Mouse (Mus musculus) fibroblast of lung, adult 2 months (primary cell): ENCODE measurements around the gene Sgms2.

Experiments used
- DNase-seq: peaks from one replicate; pipeline ENCODE4 v3.0.0-alpha.2; 2011; ENCODE audit warnings: low read depth

The Sgms2 gene

DNA sequence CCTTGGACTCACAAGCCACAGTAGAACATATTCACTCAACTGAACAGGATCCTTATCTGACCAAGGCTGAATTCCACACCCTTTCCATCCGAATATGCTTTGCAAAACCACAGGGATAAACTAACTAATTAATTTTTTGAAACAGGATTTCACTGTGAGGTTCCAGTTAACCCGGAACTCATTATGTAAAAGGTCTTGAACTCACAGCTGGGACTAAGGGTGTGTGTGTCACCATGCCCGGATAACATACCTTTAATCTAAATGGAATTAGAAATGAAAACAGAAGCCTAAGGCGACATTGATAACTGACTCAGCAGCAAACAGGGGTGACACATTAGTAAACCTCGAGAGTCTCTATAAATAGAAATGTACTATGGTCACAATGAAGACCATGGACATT lies 5.8 kb downstream of the Sgms2 start:
- no peak for DNase-seq

DNA sequence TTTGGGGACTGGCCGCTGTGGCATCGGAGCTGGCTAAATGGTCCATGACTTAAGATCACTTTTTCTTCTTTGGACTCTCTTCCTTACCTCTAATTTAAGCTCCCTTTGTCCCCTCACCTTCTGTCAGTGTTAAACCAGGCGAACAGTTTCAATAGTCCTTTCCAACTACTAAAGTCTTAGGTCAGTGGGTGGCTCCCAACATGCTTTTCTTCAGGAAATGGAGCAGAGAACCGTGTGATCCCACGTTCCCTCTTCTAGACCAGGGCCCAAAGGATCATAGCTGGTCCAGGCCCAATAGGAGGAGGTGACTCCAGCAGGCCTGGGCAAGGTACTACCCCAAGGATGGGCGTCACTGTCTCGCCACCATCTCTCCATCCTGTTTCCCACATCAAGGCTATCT lies 7.6 kb downstream of the Sgms2 start:
- DNase-seq, result no peak

DNA sequence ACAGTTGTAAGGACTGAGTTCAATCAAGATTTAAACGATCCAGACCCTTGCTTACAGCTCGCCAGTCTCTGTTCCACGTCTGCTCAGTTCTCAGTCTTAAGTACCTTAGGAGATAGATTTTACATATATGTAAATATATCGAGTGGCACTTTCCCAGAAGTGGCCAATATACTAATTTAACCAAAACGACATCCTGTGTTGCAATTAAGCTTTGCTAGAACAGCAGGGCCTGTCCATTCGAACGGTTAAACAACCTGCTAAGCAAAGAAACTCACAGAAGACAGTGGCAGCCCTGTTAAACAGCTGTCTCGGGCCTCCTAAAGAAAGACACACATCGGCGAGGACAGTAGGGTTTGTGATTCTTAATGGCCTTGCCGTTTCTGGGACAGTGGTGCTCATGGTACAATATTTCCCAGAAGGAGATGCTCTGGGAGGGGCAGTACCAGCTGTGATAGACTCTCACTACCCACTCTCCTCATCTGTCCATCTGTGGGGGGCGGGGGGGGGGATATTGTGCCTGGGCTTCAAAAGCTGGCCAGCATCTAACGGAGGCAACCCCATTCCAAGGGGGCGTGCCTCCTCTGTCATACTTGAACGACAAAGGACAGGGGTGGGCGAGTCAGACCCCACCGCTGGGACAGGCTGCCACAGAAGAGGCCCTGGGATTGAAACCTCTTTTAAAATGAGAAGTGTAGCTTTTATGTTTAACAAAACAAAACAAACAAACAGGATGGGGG lies 9.1 kb downstream of the Sgms2 start:
- no peak for DNase-seq

DNA sequence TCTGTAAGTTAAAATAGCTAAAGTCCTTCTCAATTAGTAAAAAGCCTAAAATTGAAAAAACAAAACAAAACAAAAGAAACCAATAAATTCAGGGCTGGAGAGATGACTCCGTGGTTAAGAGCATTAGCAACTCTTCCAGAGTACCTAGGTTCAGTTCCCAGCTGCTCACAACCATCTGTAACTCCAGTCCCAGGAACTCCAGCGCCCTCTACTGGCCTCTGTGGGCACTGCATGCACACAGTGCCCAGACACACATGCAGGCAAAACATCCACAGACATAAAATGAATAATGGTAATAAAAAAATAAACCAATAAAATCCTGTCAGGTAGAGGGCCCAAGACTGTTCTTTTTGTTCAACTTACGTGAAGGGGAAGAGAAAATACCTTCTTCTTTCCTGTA lies 10.6 kb downstream of the Sgms2 start:
- no peak for DNase-seq

DNA sequence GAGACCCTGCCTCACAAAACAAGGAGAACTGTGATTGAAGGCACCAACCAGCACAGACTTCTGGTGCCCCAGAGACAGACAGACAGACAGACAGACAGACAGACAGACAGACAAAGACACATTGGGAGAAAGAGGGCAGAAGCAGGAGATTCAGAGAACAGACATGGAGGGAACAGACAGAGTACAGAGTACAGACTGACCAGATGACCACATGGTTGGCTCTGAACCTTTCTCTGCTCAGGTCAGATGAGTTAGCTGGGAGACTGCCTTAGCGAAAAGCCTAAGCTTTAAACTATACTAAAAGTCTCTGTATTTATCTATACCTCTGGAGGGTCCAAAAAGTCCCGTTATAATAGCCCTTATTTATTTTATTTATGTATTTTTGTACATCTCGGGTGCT lies 11.8 kb downstream of the Sgms2 start:
- DNase-seq, result no peak

DNA sequence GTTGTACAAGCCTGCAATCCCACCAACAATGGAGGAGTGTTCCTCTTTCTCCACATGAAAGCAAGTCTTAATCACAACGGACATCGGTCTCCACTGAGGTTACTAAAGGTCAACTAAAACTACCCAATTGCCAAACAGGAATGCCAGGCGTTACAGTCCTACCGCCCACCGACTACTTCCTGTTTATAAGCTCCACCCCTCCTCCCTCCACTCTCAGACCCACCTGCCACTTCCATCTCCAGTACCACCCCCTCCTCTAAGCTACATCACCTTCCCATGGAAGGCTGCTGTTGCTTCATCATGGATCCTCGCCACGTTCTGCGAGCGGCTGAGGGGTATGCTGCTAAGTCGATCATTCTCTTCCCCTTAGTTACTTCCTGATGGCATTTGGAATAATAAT lies 15.2 kb downstream of the Sgms2 start:
- DNase-seq, result no peak

DNA sequence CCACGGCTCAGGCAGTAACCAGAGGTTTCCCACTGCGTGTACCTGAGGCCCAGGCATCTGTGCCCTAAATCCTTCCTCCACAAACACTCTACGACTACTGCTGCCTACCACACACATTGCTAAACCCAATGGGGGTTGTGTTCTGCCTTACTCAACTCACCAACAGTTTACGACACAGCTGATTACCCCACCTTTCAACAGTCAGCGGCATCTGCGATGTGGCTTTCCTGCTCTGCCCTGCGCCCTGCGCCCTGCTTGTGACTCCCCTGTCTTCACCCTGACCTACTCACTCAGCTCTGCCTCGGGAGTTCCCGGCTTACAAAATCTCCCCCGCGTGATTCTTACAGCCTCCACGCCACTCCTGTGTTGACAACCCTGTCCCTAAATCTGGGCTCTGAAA lies 16.7 kb downstream of the Sgms2 start:
- no peak for DNase-seq

DNA sequence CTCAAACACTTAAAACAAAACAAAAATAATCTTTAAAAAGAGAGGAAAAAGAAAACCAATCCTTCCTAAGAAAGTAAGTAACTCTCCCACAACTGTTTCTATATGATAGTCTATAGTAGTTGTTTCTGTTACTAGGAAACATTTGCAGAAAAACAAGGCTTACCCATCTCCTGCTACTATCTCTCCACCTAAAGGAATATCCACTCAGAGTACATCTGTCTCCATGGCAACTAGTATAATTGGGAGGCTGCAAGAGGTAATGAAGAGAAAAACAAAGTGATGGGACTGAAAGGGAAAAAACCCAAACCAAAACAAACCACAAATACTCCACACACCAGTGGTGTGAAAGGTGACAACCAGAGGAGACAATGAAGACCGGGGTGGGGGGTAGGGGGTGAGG lies 17.7 kb downstream of the Sgms2 start:
- DNase-seq, result no peak

DNA sequence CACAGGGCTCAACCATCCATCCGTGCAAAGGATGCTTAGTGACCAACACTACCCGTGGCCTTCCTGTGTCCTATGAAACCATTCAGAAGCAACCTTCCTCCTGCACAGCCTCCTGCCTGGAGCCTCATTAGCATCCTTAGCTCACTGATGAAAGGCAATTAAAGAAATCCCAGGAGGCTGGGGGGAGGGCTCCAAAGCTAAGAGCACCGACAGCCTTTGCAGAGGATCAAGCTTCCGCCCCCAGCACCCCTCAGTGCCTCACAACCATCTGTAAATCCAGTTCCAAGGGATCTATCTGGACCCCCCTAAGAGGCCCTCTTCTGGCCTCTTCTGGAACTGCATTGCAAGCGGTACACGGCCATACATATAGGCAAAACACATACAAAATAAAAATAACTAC lies 19.4 kb downstream of the Sgms2 start:
- DNase-seq, result no peak

DNA sequence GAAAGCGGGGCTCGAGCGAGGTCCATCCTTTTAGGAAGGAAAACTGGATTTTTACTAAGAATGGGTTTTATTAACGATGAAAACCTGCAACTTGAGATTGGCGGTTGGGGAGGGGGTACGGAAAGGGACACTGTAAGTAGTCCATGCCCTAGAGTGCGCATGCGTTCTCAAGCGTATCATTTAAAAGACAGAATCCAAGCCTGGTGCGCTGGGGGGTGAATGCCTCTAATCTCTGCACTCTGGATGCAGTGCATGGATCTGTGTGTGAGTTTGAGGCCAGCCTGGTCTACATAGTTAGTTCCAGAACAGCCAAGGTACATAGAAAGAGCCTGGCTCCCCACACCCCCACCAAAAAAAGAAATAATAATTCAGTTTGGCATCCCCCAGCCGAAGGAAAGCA lies 19.8 kb downstream of the Sgms2 start:
- no peak for DNase-seq

DNA sequence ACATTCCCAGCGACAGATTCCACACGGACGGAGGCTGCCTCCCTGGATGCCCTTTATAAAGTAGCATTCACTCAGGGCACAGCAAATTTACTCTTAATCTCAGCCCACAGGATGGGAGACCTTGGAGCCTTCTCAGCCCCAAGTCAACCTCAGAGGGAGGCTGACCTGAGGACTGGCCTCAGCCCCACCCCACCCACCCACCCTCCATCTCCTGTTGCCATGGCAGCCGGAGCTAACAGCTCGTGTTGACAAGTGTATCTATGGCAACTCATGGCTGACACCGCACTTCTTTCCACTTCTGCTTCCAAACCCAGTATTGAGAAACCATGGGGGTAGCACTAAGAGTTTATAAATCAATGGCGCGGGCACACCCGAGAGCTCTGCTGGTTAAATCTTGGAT lies 20.4 kb downstream of the Sgms2 start:
- no peak for DNase-seq

DNA sequence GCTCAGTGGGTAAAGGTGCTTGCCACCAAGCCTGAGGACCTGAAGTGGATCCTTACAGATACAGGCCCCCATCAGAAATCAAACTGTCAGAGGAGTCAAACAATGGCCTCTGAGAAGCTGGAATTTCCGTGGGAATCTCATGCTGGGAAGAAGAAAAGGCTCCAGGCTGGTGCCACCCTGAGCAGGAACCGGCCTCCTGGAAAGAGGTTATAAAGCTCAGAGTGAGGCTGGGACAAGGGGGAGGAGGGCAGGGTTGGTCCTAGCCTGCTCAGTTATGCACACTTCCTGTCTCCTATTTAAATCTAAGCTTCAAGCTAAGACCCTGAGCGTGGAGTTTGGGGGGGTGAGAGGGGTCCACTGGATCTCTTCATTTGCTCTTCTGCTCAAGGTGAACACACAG lies 21.6 kb downstream of the Sgms2 start:
- no peak for DNase-seq

DNA sequence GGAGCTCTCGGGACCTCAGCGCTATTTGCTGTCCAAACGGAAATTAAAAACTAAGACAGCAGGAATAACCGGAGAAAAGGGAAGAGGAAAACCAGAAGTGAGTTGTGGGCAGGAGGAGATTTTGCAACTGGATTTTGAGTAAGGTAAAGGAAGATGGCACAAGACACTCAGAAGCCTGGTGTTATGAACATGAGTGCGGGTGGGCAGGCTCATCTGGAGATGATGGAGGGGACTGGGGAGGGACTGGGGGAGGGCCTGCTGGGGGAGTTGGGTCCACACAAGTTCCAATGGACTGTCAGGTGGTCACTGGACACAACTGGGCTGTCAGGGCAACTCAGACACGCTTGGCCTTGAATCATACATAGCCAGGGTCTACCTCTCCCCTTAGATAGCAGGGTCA lies 24.8 kb downstream of the Sgms2 start:
- DNase-seq, result no peak

DNA sequence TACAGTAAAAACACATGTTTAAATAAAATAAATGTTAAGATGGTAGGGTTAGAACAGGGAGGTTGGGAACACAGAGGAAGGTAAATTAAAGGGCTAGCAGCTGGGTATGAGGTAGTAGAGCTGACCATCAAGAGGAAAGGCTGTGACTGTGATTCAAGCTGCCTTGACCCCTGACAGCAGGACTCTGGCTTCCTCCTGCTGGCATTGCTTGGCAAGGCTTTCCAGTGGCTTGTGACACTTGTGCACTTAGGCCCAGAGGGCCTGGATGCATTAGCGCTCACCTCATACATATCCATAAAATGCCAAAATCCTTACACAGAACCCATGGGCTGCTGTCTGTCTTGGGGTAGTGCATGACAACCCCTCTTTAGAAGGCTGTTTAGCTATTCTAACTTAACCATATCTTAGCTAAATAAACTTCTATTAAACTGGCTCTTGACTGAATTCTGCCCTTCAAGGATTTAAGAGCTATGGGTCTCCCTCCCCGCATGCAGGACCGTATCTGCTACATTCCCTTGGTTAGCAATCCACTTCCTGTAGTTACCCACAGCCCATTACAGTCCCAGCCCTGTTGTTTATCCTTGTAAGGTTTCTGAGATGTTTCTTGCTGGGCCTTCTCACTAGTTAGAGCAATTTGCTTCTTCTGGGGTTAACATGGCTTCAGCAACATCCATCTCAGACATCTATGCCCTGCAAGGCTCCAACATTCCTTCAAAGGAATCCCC lies 25.5 kb downstream of the Sgms2 start:
- no peak for DNase-seq

DNA sequence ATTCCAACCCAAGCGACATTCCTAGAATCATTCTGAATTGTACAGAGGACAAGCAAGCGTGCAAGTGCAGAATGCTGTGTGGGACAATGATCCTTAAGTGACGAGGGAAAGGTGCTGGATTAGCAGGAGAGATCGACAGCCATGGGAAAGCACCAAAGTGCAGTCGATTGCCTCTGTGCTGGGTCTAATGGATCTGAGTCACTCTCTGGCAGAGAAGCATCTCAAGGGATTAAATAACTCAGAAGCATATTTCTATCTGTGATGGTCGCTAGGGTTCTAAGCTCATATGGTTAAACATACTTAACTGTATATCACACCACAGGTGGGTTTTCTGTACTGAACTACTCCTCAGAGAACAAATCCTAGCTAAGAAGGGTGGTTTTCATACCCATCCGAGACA lies 118.2 kb downstream of the Sgms2 start:
- no peak for DNase-seq

DNA sequence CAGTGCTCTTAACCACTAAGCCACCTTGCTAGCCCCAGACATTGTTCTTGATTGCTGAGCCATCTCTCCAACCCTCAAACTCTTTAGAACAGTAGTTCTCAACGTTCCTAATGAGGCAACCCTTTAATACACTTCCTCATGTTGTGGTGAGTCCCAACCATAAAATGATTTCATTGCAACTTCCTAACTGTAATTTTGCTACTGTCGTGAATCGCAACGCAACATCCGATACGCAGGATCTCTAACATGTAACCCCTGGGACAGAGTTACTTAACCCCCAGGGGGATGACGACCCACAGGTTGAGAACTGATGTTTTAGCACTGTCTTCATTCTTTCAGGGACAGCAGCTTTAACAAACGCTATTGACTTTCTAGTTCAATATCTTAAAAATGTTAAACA lies 122.5 kb downstream of the Sgms2 start:
- no peak for DNase-seq

DNA sequence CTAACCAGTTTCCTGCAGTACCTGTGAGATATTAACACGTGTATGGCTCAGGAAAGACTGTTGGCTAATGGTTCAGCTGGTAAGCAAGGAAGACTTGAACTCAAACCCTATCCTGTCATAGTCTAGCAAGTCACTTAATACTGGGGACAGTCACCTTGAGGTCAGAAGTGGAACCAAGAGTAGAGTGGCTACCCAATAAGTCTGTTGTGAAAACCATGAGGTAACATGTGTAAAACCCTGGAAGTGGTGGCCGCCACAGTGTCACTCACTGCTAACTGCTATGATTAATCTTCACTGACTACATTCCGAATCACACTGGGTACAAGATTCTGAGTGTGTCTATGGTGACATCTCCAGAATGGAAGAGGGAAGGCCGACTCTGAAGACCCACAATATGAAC lies 123.8 kb downstream of the Sgms2 start:
- no peak for DNase-seq

DNA sequence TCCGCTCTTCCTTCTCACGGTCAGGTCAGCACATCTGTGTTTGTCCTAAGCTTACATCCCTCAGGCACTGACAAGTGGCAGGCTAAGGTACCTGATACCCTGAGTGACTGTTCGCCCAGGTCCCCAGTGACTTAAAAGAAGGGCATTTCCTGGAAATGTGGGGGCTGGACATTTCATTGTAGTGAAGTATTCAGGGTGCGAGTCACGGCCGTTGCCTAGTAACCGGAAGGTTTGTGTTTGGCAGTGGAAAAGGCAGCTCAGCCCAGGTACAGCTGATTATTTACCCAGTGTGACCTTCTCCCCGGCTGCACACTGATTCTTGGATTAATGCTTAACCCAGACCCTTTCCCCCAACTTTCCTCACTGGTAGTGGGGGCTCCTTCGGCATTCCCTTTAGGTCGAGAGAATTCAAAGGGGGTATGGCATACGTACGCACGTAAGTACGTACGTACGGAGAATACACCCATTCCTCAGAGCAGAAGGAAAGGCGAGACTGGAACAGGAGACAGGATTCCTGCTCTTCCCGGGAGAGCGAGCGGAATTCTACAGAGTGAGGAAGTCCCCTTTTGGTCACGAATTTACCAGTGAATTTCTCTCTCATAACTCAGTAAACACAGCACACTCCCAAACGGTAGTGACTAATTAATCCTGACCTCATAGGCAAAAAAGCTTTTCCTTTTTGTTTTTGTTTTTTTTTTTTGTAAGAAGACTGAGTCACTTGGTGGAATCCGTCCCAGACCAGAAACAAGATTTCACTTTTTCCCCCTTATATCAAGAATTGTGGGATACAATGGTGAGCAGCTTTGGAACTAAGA lies 126.4 kb downstream of the Sgms2 start:
- peak; percentile 43 for DNase-seq

DNA sequence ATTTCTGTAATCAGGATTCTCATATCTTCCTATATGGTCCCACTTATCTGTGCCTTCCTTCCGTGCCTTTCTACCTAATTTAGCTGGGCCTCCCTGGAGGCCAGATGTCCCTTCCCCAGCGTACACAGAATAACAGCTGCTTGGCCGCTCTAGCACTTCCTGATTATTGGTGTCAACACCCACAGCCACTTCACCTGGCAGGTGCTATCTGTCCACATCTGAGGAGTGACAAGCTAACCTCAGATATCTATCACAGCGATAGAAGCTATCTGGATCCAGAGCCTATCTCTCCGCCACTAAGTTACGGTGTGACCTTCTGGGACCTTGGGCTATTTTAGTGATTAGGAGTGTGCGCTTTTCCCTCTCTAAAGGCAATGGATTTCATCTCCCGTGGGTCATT lies 127.0 kb downstream of the Sgms2 start:
- DNase-seq, result no peak

DNA sequence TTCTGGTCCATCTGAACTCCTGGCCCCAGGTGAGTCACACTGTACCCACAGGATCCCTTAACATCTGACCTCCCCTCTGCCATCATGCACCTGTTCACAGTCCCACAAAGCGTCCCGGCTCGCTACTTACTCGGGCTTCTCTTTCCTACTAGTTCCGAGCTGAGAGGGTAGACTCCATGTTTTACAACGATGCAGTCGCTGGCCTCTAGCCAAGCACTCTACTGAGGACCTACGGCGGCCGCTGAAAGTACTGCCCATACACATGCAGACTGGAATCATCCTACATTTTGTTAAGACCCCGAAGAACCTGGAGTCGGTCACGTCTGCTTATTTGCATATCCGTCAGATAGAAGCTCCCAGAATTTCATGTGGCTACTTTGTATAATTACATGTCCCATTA lies 127.6 kb downstream of the Sgms2 start:
- no peak for DNase-seq

DNA sequence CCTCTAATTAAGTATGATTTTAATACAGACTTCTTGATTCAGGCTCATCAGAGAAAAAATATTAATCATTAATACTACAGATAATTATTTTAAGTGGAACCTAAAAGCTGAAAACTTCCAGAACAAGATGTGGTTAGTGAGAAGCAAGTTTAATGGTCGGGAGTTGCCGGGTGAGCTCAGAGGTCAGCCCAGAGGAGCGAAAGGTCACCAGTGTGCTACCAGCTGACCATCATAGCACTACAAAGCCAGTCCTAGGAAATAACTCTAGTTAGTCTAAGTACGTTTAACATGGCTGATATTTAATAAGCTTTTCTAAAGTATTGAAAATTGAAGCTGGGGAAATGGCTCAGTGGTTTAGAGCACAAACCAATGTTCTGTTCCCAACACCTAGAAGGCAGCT lies 129.3 kb downstream of the Sgms2 start:
- DNase-seq, result no peak

DNA sequence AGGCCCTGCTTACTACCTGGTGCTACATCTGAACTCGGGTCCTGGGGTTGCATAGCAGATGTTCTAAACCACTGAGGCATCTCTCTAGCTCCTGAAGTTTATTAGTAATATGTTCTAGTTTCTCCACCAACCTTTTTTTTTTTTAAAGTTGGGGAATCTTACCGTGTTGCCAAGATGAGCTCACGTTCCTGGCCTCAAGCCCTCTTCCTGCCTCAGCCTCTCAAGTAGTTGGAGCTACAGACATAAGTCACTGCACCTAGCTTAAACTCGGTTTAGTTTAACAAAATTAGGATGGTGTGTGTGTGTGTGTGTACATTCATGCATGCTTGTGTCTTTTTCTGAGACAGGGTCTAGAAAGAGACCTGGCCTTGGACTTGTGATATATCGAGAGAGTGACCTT lies 132.2 kb downstream of the Sgms2 start:
- DNase-seq, result no peak

DNA sequence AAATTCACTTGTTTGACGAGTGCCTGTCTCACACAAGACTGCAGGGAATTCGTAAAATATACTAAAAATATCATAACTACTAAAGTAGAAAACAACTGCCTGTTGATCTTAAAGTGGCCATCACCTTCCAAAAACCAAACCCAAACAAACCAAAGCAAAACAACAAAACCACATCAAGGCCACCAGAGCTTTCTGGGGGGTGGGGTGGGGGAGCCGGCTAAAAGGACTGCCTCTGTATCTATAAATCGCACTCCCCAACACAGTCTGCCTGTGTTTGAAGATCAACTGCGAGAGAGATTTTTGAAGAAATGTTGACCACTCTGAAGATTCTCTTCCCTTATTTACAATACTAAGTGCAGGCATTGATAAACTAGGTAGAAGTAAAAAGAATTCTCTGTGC lies 133.0 kb downstream of the Sgms2 start:
- DNase-seq, result no peak
